Mouse (Mus musculus): ENCODE measurements at regions not wholly inside any gene's neighbourhood (a gene's known extent, or its start where the extent isn't known, plus 50 kb on each side); places are given as distances from the start of the nearest gene placed in this dataset.

DNA sequence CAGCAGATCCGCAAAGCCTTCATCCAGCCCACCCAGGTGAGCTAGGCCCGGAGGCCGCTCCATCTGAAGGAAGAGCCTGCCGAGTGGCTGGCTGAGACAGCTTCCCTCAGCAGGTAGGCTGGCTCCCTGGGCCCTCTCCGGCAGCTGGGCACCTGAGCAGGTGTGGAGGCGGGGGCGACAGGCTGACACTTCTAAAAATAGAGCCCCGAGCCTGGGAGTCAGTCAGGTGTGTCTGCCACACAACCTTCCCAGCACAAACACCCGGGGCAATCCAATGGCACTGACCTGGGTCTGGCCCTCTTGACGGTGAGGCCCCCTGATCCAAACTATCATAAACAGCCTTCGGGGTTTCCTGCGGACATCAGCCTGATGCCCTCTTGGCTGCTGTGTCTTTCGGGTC, 58.5 kb downstream of the Zfp36l2 start:
- peak overlapping the region; percentile 95; the same call in 1 of the 2 replicates for H3K27ac ChIP-seq (ENCODE audit: insufficient read depth, low read depth, low read length)
- TF ChIP-seq CTCF (IDR thresholded peaks at IDR 0.05; ENCODE audit: low read depth, low read length), result no peak
- TF ChIP-seq POLR2A (IDR thresholded peaks at IDR 0.05; ENCODE audit: borderline replicate concordance, low read depth, low read length), result no peak
- peaks cover 44% of the 10 kb centered on the region for H3K4me1 ChIP-seq (ENCODE audit: control insufficient read depth, insufficient read depth, low read length)
- no peak overlapping the region for H3K4me3 ChIP-seq (ENCODE audit: insufficient read depth, low read length)

DNA sequence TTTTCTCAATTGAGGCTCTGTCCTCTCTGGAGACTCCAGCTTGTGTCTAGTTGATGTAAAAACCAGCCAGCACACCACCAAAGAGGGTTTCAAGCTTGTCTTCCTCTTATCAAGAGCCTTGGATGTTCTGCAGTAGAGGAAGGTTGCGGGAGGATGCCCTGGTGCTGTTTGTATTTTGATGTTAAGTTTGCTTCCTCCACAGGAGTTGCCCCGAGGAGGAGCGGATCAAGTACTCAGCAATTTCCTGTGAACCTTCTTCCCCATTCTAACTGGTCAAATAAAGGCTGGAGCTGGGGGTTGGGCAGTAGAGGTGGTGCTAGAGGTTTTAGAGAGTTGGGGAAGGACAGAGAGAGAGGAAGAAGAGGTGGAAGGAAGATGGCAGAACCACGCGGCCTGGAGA, 59.5 kb downstream of the Zfp36l2 start:
- TF ChIP-seq CTCF (IDR thresholded peaks at IDR 0.05; ENCODE audit: low read depth, low read length) (no peak), POLR2A (IDR thresholded peaks at IDR 0.05; ENCODE audit: borderline replicate concordance, low read depth, low read length) (no peak)
- Histone ChIP-seq H3K27ac (ENCODE audit: insufficient read depth, low read depth, low read length) (peak overlapping the region; percentile 95), H3K4me3 (ENCODE audit: insufficient read depth, low read length) (no peak overlapping the region), H3K4me1 (ENCODE audit: control insufficient read depth, insufficient read depth, low read length) (peaks cover 53% of the 10 kb centered on the region)

DNA sequence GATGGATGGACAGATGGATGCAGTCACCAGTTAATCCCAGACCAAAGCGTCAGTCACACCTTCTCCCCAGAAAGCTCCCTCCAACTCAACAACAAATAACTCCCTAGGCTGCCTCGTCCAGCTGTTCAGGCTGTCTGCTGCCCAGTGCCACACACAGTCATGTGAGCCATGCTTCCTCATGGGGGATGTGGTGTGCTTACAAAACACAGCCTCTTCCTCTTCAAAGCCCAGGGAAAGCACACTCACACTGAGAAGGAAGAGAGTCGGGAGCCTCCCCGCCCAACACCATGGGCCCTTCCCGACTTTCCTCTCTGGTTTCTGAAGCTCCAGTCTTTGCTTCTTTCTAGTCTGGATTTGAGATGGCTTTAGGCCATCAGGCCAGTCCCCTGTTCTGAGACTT, 61.6 kb downstream of the Zfp36l2 start:
- peak overlapping the region; percentile 95 for H3K27ac ChIP-seq (ENCODE audit: insufficient read depth, low read depth, low read length)
- TF ChIP-seq CTCF (IDR thresholded peaks at IDR 0.05; ENCODE audit: low read depth, low read length), result no peak
- no peak for TF ChIP-seq POLR2A (IDR thresholded peaks at IDR 0.05; ENCODE audit: borderline replicate concordance, low read depth, low read length)
- H3K4me1 ChIP-seq (ENCODE audit: control insufficient read depth, insufficient read depth, low read length), result peaks cover 69% of the 10 kb centered on the region
- peak overlapping the region; percentile 53 for H3K4me3 ChIP-seq (ENCODE audit: insufficient read depth, low read length)

DNA sequence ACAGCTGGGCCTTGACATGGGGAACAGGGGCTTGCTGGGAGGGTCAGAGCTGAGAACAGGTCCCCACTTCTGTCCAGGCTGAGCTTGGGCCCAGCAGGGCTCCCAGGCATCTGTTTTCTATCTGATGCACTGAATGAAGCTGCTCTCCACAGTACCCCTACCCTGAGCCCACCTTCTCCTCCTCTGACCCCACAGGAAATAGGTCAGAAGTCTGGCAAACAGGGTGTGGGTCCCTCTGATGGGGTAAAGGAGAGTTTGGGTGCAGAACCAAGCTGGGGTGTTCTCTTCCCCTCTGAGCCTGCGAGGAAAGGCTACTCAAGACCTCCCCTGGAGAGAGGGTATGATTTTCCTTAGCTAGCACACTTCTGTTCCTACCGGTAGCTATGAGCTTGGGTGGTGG, 64.6 kb downstream of the Zfp36l2 start:
- H3K4me1 ChIP-seq (ENCODE audit: control insufficient read depth, insufficient read depth, low read length), result peaks cover 83% of the 10 kb centered on the region
- no peak overlapping the region for H3K4me3 ChIP-seq (ENCODE audit: insufficient read depth, low read length)
- peak overlapping the region; percentile 95 for H3K27ac ChIP-seq (ENCODE audit: insufficient read depth, low read depth, low read length)
- TF ChIP-seq CTCF (IDR thresholded peaks at IDR 0.05; ENCODE audit: low read depth, low read length), result no peak
- no peak for TF ChIP-seq POLR2A (IDR thresholded peaks at IDR 0.05; ENCODE audit: borderline replicate concordance, low read depth, low read length)

DNA sequence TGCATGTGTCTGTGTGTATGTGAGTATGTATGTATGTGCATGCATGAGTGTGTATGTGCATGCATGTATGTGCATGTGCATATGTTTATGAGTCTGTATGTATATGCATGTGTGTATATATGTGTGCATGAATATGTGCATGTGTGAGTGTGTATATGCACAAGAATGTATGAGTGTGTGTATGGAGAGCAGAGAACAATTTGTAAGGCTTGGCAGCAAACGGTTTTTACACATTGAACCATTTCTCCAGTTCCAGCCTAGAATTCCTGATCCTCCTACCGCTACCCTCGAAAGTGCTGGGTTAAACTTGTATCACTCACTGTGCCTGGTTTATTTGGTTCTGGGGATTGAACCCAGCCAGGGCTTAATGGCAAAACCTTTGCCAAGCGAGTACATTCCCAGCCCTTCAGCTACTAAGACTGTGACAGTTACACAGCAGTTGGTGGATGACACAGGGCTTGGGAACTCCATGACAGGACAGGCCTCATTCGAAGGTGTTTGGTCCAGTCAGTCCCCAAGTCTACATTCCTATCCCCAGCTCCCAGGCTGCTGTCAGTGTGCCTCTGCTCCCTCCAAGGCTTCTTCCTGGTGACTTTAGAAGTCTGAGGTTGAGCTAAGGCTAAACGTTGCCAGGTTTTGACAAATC, 65.1 kb downstream of the Zfp36l2 start:
- Histone ChIP-seq H3K27ac (ENCODE audit: insufficient read depth, low read depth, low read length) (peak overlapping the region; percentile 98), H3K4me1 (ENCODE audit: control insufficient read depth, insufficient read depth, low read length) (peaks cover 82% of the 10 kb centered on the region), H3K4me3 (ENCODE audit: insufficient read depth, low read length) (no peak overlapping the region)
- no peak for TF ChIP-seq POLR2A (IDR thresholded peaks at IDR 0.05; ENCODE audit: borderline replicate concordance, low read depth, low read length)
- no peak for TF ChIP-seq CTCF (IDR thresholded peaks at IDR 0.05; ENCODE audit: low read depth, low read length)

DNA sequence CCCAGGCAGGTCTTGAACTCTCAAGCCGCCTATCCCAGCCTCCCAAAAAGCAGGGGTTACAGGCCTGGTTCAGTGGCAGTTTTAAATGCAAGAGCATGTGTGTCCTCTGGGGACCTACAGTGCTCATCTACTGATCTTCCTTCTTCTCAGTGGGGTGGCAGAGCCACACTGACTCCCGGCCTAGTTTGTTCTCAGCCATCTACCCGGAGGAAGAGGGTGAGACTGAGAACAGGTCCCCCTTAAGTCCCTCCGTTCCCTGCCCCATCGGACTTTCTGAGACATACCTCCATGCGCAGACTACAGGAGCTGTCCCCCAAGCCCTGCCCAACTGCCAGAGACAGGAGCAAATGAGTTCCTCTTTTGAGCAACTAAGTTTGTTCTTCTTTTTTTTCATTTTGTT, 66.5 kb downstream of the Zfp36l2 start:
- peak overlapping the region; percentile 68 for H3K4me3 ChIP-seq (ENCODE audit: insufficient read depth, low read length)
- H3K4me1 ChIP-seq (ENCODE audit: control insufficient read depth, insufficient read depth, low read length), result peaks cover 81% of the 10 kb centered on the region
- H3K27ac ChIP-seq (ENCODE audit: insufficient read depth, low read depth, low read length), result peak overlapping the region; percentile 98
- TF ChIP-seq POLR2A (IDR thresholded peaks at IDR 0.05; ENCODE audit: borderline replicate concordance, low read depth, low read length) (no peak), CTCF (IDR thresholded peaks at IDR 0.05; ENCODE audit: low read depth, low read length) (no peak)

DNA sequence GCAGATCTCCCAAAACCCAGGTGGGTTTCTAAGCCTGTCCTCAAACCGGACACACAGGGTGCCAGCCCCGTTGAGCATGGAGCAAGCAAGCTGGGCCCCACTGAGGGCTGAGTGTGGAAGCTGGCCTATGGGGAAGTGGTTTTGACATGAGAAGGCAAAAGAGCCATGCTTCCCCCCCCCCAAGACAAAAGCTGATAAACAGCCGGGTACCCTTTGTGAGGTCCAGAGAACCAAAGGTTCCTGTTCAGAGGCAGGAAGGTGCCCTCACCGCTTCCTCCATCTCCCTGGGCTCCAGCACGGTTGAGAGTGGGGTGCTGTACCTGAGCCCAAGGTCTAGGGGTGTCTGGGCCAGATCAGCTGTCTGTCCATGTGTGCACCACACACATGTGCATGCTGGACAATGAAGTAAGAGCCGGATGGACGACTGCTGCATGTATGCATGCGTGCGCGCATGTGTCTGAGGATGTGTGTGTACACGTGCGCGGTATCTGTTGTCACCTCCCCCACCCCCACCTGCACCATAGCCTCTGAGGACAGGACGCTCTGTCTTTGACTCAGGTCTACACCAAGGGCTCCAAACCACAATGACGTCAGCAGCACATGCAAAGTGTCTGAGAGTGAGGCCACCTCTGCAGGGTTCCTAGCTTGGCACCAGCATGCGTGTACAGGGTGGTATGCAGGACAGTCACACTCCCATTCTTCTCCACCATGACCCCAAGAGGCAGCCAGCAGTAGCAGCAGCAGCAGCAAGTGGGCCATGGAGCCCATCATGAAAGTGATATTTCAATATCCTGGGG, 68.3 kb downstream of the Zfp36l2 start:
- H3K4me1 ChIP-seq (ENCODE audit: control insufficient read depth, insufficient read depth, low read length), result peaks cover 88% of the 10 kb centered on the region
- no peak for TF ChIP-seq POLR2A (IDR thresholded peaks at IDR 0.05; ENCODE audit: borderline replicate concordance, low read depth, low read length)
- no peak for TF ChIP-seq CTCF (IDR thresholded peaks at IDR 0.05; ENCODE audit: low read depth, low read length)
- peak overlapping the region; percentile 12 for H3K4me3 ChIP-seq (ENCODE audit: insufficient read depth, low read length)
- H3K27ac ChIP-seq (ENCODE audit: insufficient read depth, low read depth, low read length), result peak overlapping the region; percentile 98

DNA sequence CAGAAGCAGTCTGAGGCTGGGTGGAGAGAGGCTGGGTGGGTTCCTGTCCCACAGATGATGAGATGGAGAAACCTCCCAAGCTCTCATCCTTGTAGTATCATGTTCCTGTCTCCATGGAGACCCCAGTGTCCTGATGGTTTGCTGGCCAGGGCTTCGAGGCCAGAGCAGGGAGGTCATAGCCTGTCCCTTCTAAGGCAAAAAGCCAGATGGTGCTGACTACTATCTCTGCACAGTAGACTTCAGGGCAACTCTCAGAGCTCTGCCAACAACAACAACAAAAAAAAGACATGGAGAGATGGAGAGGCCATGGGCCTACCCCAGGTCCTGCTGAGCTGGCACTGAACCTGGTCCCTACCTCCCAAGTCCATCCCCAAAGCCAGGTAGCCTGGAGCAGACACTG, 69.0 kb downstream of the Zfp36l2 start:
- no peak for TF ChIP-seq POLR2A (IDR thresholded peaks at IDR 0.05; ENCODE audit: borderline replicate concordance, low read depth, low read length)
- TF ChIP-seq CTCF (IDR thresholded peaks at IDR 0.05; ENCODE audit: low read depth, low read length), result no peak
- Histone ChIP-seq H3K4me1 (ENCODE audit: control insufficient read depth, insufficient read depth, low read length) (peaks cover 86% of the 10 kb centered on the region), H3K27ac (ENCODE audit: insufficient read depth, low read depth, low read length) (peak overlapping the region; percentile 98), H3K4me3 (ENCODE audit: insufficient read depth, low read length) (peak overlapping the region; percentile 12)

DNA sequence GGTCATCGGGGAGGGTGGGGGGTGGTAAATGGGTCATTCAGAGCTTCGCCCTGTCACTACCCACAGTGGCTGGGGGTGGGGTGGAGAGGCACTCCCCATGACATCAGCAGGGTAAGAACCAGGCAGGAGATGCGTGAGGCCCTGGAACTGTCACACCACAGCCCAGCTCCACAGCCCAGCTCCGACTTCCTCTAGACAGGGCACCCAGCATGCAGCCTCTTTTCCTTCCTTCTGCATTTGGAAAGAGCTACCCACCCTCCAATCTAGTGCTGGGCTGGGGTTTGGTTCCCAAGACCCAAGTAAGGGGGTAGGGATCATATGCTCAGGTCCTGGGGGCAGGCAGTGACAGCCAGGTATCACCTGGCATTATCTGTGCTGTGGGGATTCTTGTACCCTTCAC, 69.5 kb downstream of the Zfp36l2 start:
- Histone ChIP-seq H3K27ac (ENCODE audit: insufficient read depth, low read depth, low read length) (peak overlapping the region; percentile 98), H3K4me1 (ENCODE audit: control insufficient read depth, insufficient read depth, low read length) (peaks cover 87% of the 10 kb centered on the region), H3K4me3 (ENCODE audit: insufficient read depth, low read length) (no peak overlapping the region)

DNA sequence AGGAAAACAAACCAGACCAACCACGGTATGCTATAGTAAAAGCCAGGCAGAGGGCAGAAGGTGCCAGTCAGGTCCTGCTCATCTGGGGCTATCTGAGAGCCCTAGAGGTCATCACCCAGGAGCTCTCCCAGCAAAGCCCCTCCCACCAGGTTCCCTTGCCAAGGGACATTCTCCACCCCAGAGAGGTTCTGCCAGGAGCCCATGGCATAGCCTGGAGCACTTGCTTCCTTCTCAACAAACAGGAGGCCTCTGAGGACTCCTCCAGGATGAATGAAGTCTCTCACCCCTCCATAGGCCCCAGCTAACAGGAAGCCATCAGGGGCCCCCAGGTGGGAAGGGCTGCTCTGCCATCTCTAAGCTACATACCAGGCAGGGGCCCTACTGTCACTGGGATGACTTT, 70.0 kb downstream of the Zfp36l2 start:
- TF ChIP-seq POLR2A (IDR thresholded peaks at IDR 0.05; ENCODE audit: borderline replicate concordance, low read depth, low read length) (no peak), CTCF (IDR thresholded peaks at IDR 0.05; ENCODE audit: low read depth, low read length) (no peak)
- H3K4me3 ChIP-seq (ENCODE audit: insufficient read depth, low read length), result no peak overlapping the region
- H3K27ac ChIP-seq (ENCODE audit: insufficient read depth, low read depth, low read length), result peak overlapping the region; percentile 94
- H3K4me1 ChIP-seq (ENCODE audit: control insufficient read depth, insufficient read depth, low read length), result peaks cover 87% of the 10 kb centered on the region

More for the DNA sequence above, 69.5 kb downstream of the Zfp36l2 start:
- TF ChIP-seq CTCF (IDR thresholded peaks at IDR 0.05; ENCODE audit: low read depth, low read length) (no peak), POLR2A (IDR thresholded peaks at IDR 0.05; ENCODE audit: borderline replicate concordance, low read depth, low read length) (no peak)
